Mouse (Mus musculus): ENCODE results near the gene Mvb12a. TPM values are rescaled to one million over a fixed set of nuclear protein-coding genes. Genes with fewer than 3 reads are reported as not detected.
A peak's percentile ranks its signal among the peaks of the same experiment; 100 is the strongest.

Mvb12a gene
- polyA plus RNA-seq, 1 experiment = 55.1 TPM

DNA sequence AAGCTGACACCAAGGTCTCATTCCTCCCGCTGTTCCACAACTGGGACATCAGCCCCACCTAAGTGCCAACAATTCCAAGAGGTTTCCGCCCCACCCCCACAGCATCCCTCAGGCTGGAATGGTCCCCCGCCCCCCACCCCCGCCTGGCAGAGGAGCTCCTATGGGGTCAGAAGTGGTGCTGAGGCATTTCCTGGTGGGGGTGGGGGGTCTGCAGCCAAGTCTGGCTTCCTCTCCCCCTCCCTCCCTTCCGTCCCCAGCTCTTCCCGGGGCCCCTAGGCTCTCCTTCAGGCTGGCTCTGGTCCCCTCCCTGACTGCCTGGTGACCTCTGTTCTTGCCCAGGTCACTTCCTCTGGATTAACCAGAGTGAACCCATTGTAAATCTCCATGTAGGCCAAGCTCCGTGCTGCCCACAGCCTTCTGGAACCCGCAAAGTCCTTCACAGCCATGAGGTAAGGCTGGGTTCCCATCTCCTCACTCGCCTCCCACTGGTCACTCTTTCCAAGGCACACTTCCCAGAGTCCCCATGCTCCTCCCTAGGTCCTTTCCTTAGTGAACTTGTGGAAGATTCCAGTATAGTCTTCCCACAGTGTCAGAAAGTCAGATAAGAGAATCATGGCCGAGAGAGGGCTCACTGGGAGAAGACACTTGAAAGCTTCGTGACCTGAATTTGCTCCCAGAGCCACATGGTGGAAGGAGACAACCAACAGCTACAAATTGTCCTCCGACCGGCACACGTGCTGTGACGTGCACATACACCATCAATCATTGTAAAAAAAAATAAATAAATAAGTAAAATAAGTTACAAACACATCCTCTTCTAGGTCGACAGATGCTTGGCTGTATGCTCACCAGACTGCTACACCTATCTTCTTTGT is 43.7 kb upstream of the Mvb12a start:
- Histone ChIP-seq H3K27ac (ENCODE audit: control insufficient read depth, insufficient read depth, low read depth, low read length) (no peak overlapping the region), H3K36me3 (ENCODE audit: control insufficient read depth, insufficient read depth, low read length) (no peaks in the 10 kb centered on the region), H3K27me3 (ENCODE audit: control insufficient read depth, insufficient read depth, low read length) (no peaks in the 10 kb centered on the region), H3K4me3 (ENCODE audit: control insufficient read depth, low read depth, low read length) (no peak overlapping the region), H3K4me1 (ENCODE audit: control insufficient read depth, insufficient read depth, low read length) (peaks cover 8% of the 10 kb centered on the region)
- TF ChIP-seq POLR2A (IDR thresholded peaks at IDR 0.05; ENCODE audit: control insufficient read depth, low read depth, low read length) = no peak
- no peak for TF ChIP-seq CTCF (IDR thresholded peaks at IDR 0.05; ENCODE audit: control insufficient read depth, insufficient read depth, insufficient replicate concordance, low read depth, low read length)

DNA sequence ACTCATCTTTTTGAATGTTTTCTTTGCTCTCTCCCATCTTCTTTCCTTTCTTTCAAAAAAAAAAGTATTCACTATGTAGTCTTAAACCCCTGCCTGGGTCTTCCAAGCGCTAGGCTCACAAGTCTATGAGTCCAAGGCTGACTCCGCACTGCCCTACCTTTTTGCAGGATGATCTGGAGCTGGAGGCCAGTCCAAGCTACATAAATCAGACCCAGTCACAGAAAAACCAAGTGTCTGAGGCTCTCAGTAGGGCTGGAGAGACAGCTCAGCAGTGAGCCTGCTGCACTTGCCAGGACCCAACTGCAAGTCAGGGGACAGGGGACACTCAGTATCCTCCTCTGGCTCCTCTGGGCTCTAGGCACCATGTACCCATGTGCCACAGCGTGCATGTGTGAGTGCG is 38.4 kb upstream of the Mvb12a start:
- TF ChIP-seq CTCF (IDR thresholded peaks at IDR 0.05; ENCODE audit: control insufficient read depth, insufficient read depth, insufficient replicate concordance, low read depth, low read length) (no peak), POLR2A (IDR thresholded peaks at IDR 0.05; ENCODE audit: control insufficient read depth, low read depth, low read length) (no peak)
- no peaks in the 10 kb centered on the region for H3K27me3 ChIP-seq (ENCODE audit: control insufficient read depth, insufficient read depth, low read length)
- no peak overlapping the region for H3K27ac ChIP-seq (ENCODE audit: control insufficient read depth, insufficient read depth, low read depth, low read length)
- H3K4me1 ChIP-seq (ENCODE audit: control insufficient read depth, insufficient read depth, low read length) = peaks cover 14% of the 10 kb centered on the region
- no peaks in the 10 kb centered on the region for H3K36me3 ChIP-seq (ENCODE audit: control insufficient read depth, insufficient read depth, low read length)
- no peak overlapping the region for H3K4me3 ChIP-seq (ENCODE audit: control insufficient read depth, low read depth, low read length)

DNA sequence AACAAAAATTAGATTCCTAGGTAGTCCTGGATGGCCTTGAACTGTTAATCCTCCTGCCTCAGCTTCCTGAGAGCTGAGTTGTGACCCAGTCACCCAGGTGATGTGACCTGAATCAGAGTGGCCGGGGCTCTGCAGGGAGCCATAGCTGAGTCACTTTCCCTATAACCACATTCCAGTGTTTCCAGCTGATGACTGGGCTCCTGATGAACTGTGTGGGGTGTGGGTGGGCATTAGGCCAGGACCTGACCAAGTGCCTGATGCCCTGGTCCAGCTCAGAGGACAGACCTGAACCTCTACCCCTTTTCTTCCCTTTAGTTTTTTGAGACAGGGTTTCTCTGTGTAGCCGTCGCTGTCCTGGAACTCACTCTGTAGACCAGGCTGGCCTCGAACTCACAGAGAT is 37.4 kb upstream of the Mvb12a start:
- H3K4me1 ChIP-seq (ENCODE audit: control insufficient read depth, insufficient read depth, low read length) = peaks cover 14% of the 10 kb centered on the region
- H3K4me3 ChIP-seq (ENCODE audit: control insufficient read depth, low read depth, low read length) = no peak overlapping the region
- no peak for TF ChIP-seq CTCF (IDR thresholded peaks at IDR 0.05; ENCODE audit: control insufficient read depth, insufficient read depth, insufficient replicate concordance, low read depth, low read length)
- TF ChIP-seq POLR2A (IDR thresholded peaks at IDR 0.05; ENCODE audit: control insufficient read depth, low read depth, low read length) = no peak
- no peaks in the 10 kb centered on the region for H3K36me3 ChIP-seq (ENCODE audit: control insufficient read depth, insufficient read depth, low read length)
- H3K27ac ChIP-seq (ENCODE audit: control insufficient read depth, insufficient read depth, low read depth, low read length) = no peak overlapping the region
- no peaks in the 10 kb centered on the region for H3K27me3 ChIP-seq (ENCODE audit: control insufficient read depth, insufficient read depth, low read length)

GRCm38 (mm10) chr8:71505979-71506378 is 36.7 kb upstream of the Mvb12a start:
- Histone ChIP-seq H3K4me1 (ENCODE audit: control insufficient read depth, insufficient read depth, low read length) (peaks cover 14% of the 10 kb centered on the region), H3K27ac (ENCODE audit: control insufficient read depth, insufficient read depth, low read depth, low read length) (no peak overlapping the region), H3K27me3 (ENCODE audit: control insufficient read depth, insufficient read depth, low read length) (no peaks in the 10 kb centered on the region), H3K4me3 (ENCODE audit: control insufficient read depth, low read depth, low read length) (no peak overlapping the region), H3K36me3 (ENCODE audit: control insufficient read depth, insufficient read depth, low read length) (no peaks in the 10 kb centered on the region)
- TF ChIP-seq CTCF (IDR thresholded peaks at IDR 0.05; ENCODE audit: control insufficient read depth, insufficient read depth, insufficient replicate concordance, low read depth, low read length) (no peak), POLR2A (IDR thresholded peaks at IDR 0.05; ENCODE audit: control insufficient read depth, low read depth, low read length) (no peak)

DNA sequence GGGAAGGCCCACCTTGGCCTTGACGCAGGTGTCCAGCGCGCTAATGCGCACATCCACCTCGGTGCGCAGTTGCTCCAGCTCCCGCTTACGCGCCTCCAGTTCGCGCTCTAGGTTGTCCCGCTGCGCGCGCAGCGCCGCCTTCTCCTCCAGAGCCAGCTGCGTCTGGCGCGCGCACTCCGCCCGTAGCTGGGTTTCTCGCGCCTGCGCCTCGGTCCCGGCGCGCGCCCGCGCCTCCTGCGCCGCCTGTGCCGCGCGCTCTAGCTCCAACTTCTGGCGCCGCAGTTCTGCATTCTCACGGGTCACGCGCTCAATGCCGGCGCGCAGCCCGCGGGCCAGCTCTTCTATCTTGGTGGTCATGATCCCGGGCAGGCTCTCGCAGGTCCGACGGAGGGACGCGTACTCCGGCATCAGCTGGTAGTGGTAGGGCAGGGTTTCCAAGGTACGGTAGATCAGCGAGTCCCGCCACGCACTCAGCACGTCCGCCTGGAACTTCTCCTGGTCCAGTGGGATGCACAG is 35.1 kb upstream of the Mvb12a start:
- Histone ChIP-seq H3K4me1 (ENCODE audit: control insufficient read depth, insufficient read depth, low read length) (peaks cover 21% of the 10 kb centered on the region), H3K4me3 (ENCODE audit: control insufficient read depth, low read depth, low read length) (peak overlapping the region; percentile 61), H3K36me3 (ENCODE audit: control insufficient read depth, insufficient read depth, low read length) (no peaks in the 10 kb centered on the region), H3K27ac (ENCODE audit: control insufficient read depth, insufficient read depth, low read depth, low read length) (no peak overlapping the region), H3K27me3 (ENCODE audit: control insufficient read depth, insufficient read depth, low read length) (no peaks in the 10 kb centered on the region)
- TF ChIP-seq POLR2A (IDR thresholded peaks at IDR 0.05; ENCODE audit: control insufficient read depth, low read depth, low read length) = no peak
- no peak for TF ChIP-seq CTCF (IDR thresholded peaks at IDR 0.05; ENCODE audit: control insufficient read depth, insufficient read depth, insufficient replicate concordance, low read depth, low read length)

DNA sequence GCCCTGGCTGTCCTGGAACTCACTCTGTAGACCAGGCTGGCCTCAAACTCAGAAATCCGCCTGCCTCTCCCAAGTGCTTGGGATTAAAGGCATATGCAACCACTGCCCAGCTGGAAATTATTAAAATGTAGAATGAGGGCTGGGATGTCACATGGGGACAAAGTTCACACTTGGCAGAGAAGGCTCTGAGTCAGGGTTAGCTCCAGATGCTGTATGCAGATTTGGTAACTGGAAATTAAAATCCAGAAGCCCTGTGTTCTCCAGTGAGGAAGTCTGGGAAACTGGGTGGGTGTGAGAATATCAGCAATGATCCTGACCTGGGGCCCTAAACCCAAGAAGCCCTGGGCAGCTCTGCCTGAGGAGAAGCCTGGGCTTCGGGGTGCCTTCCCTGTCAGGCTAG is 33.4 kb upstream of the Mvb12a start:
- TF ChIP-seq CTCF (IDR thresholded peaks at IDR 0.05; ENCODE audit: control insufficient read depth, insufficient read depth, insufficient replicate concordance, low read depth, low read length) (no peak), POLR2A (IDR thresholded peaks at IDR 0.05; ENCODE audit: control insufficient read depth, low read depth, low read length) (no peak)
- H3K4me1 ChIP-seq (ENCODE audit: control insufficient read depth, insufficient read depth, low read length) = peaks cover 21% of the 10 kb centered on the region
- no peak overlapping the region for H3K4me3 ChIP-seq (ENCODE audit: control insufficient read depth, low read depth, low read length)
- no peaks in the 10 kb centered on the region for H3K27me3 ChIP-seq (ENCODE audit: control insufficient read depth, insufficient read depth, low read length)
- no peak overlapping the region for H3K27ac ChIP-seq (ENCODE audit: control insufficient read depth, insufficient read depth, low read depth, low read length)
- H3K36me3 ChIP-seq (ENCODE audit: control insufficient read depth, insufficient read depth, low read length) = no peaks in the 10 kb centered on the region

DNA sequence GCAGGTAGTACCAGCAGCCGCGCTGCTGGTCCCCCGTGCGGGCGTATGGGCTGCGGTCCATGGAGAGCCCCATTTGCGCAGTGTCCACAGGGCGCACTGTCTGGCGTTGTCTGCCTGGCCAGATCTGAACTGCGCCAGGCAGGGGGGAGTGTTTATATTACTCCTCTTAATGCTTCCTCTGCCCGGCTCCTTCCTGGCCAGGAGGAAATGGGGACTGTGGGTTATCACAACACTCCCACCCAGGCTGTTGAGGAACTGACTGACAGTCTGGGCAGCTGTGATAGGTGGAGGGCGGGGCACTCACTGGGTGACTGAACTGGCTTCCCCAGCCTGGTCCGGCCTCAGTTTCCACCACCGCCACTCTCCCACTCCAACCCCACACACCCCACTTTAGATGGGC is 31.1 kb upstream of the Mvb12a start, which contains the start of gene Plvap:
TSS of gene Plvap (minus strand) at position 109 of the 400 bp plus-strand sequence.
- Histone ChIP-seq H3K27me3 (ENCODE audit: control insufficient read depth, insufficient read depth, low read length) (no peaks in the 10 kb centered on the region), H3K27ac (ENCODE audit: control insufficient read depth, insufficient read depth, low read depth, low read length) (no peak within 1 kb of the TSS)

More for the DNA sequence above, 31.1 kb upstream of the Mvb12a start, which contains the start of gene Plvap:
- no peaks in the 10 kb centered on the region for H3K36me3 ChIP-seq (ENCODE audit: control insufficient read depth, insufficient read depth, low read length)
- peaks cover 19% of the 10 kb centered on the region for H3K4me1 ChIP-seq (ENCODE audit: control insufficient read depth, insufficient read depth, low read length)
- H3K4me3 ChIP-seq (ENCODE audit: control insufficient read depth, low read depth, low read length) = no peak within 1 kb of the TSS
- no peak for TF ChIP-seq POLR2A (IDR thresholded peaks at IDR 0.05; ENCODE audit: control insufficient read depth, low read depth, low read length)
- TF ChIP-seq CTCF (IDR thresholded peaks at IDR 0.05; ENCODE audit: control insufficient read depth, insufficient read depth, insufficient replicate concordance, low read depth, low read length) = no peak
